In genomic region chr2:51752941-51753564, GRCm38 (mm10) we compare ENCODE assay signal across 11 mouse cellular contexts.
A peak's percentile ranks its signal among the peaks of the same experiment; 100 is the strongest.
DNase-seq lines count a peak whose midpoint lies in the region; ATAC-seq lines count a peak whose summit lies in the region.
"Had no signal": no experiment of that assay in that cellular context is flagged by ENCODE, and none has a peak within 500 bp of the region (broad histone marks: within the 10 kb centered on the region; RNA-seq: fewer than 3 reads in every experiment).

No protein-coding gene starts in this region.

- no peaks in the 10 kb centered on the region for H3K36me3 ChIP-seq in hindbrain, embryonic 12.5 days
- no peaks in the 10 kb centered on the region for H3K36me3 ChIP-seq in neural tube, embryonic 12.5 days
- H3K36me3 ChIP-seq in kidney, embryonic 15.5 days = no peaks in the 10 kb centered on the region
- no peaks in the 10 kb centered on the region for H3K36me3 ChIP-seq in liver, embryonic 11.5 days (ENCODE audit: control insufficient read depth, insufficient read depth, low read length)
- H3K36me3 ChIP-seq: intestine, embryonic 15.5 days had no signal

- no peak overlapping the region for H3K4me3 ChIP-seq in hindbrain, embryonic 12.5 days
- no peak overlapping the region for H3K4me3 ChIP-seq in neural tube, embryonic 12.5 days
- no peak overlapping the region for H3K4me3 ChIP-seq in kidney, embryonic 15.5 days (replicated peaks)
- no peak overlapping the region for H3K4me3 ChIP-seq in liver, embryonic 11.5 days (ENCODE audit: low read depth, low read length)
- H3K4me3 ChIP-seq: intestine, embryonic 15.5 days had no signal

- H3K9me3 ChIP-seq in hindbrain, embryonic 12.5 days (replicated peaks) = no peaks in the 10 kb centered on the region
- no peaks in the 10 kb centered on the region for H3K9me3 ChIP-seq in neural tube, embryonic 12.5 days
- no peaks in the 10 kb centered on the region for H3K9me3 ChIP-seq in kidney, embryonic 15.5 days (replicated peaks)
- no peaks in the 10 kb centered on the region for H3K9me3 ChIP-seq in liver, embryonic 11.5 days (ENCODE audit: control insufficient read depth, low read length)
- H3K9me3 ChIP-seq: intestine, embryonic 15.5 days had no signal

- no peak for DNase-seq in frontal cortex, postnatal 10 days (ENCODE audit: low spot score in 2 of 2)
- DNase-seq in cerebellum, postnatal 10 days = peak; percentile 73 to 86
- no peak for DNase-seq in spleen, postnatal 4 days (ENCODE audit: low spot score in 2 of 2)
- no peak for DNase-seq in liver, embryonic 11.5 days (ENCODE audit: low spot score)
- DNase-seq: lung, postnatal 14 days had no signal

- H3K4me1 ChIP-seq in hindbrain, embryonic 12.5 days = peaks cover 15% of the 10 kb centered on the region
- H3K4me1 ChIP-seq in neural tube, embryonic 12.5 days = peaks cover 9% of the 10 kb centered on the region; the same call in 1 of the 2 replicates
- no peaks in the 10 kb centered on the region for H3K4me1 ChIP-seq in kidney, embryonic 15.5 days
- no peaks in the 10 kb centered on the region for H3K4me1 ChIP-seq in liver, embryonic 11.5 days (replicated peaks; ENCODE audit: control insufficient read depth, insufficient read depth, low read length)
- H3K4me1 ChIP-seq: intestine, embryonic 15.5 days had no signal

- no peak overlapping the region for H3K9ac ChIP-seq in hindbrain, embryonic 12.5 days
- H3K9ac ChIP-seq in neural tube, embryonic 12.5 days = no peak overlapping the region
- no peak overlapping the region for H3K9ac ChIP-seq in kidney, embryonic 15.5 days
- no peak overlapping the region for H3K9ac ChIP-seq in liver, embryonic 11.5 days (ENCODE audit: low read depth, low read length)
- H3K9ac ChIP-seq: intestine, embryonic 15.5 days had no signal

- ATAC-seq in frontal cortex, adult (ENCODE audit: low TSS enrichment) = peak; percentile 50
- peak; percentile 93 for ATAC-seq in hindbrain, embryonic 12.5 days (ENCODE audit: low FRiP score)
- peak; percentile 94 for ATAC-seq in neural tube, embryonic 12.5 days (ENCODE audit: low FRiP score, low read depth)
- no peak for ATAC-seq in kidney, embryonic 15.5 days (replicated peaks; ENCODE audit: low FRiP score)
- no peak for ATAC-seq in liver, embryonic 11.5 days (replicated peaks; ENCODE audit: low FRiP score)
- ATAC-seq: intestine, embryonic 15.5 days had no signal

- 22% methylated on average over 12 of the region's 12 CpGs for WGBS in hindbrain, embryonic 12.5 days
- WGBS in neural tube, embryonic 12.5 days = 16% methylated on average over 12 of the region's 12 CpGs
- WGBS in kidney, embryonic 15.5 days = 59% methylated on average over 12 of the region's 12 CpGs
- WGBS in liver, embryonic 11.5 days = 75% methylated on average over 12 of the region's 12 CpGs

- H3K4me2 ChIP-seq in hindbrain, embryonic 12.5 days (replicated peaks) = peak overlapping the region; percentile 26
- peak overlapping the region; percentile 23 for H3K4me2 ChIP-seq in neural tube, embryonic 12.5 days (replicated peaks)
- H3K4me2 ChIP-seq in kidney, embryonic 15.5 days = no peak overlapping the region
- no peak overlapping the region for H3K4me2 ChIP-seq in liver, embryonic 11.5 days
- H3K4me2 ChIP-seq: heart, embryonic 11.5 days; intestine, embryonic 15.5 days had no signal

- H3K27me3 ChIP-seq in hindbrain, embryonic 12.5 days = no peaks in the 10 kb centered on the region
- H3K27me3 ChIP-seq in neural tube, embryonic 12.5 days (replicated peaks) = no peaks in the 10 kb centered on the region
- no peaks in the 10 kb centered on the region for H3K27me3 ChIP-seq in kidney, embryonic 15.5 days
- no peaks in the 10 kb centered on the region for H3K27me3 ChIP-seq in liver, embryonic 11.5 days (replicated peaks; ENCODE audit: control insufficient read depth, insufficient read depth, low read length)
- H3K27me3 ChIP-seq: intestine, embryonic 15.5 days had no signal

- peak overlapping the region; percentile 76 for H3K27ac ChIP-seq in hindbrain, embryonic 12.5 days
- no peak overlapping the region for H3K27ac ChIP-seq in neural tube, embryonic 12.5 days
- no peak overlapping the region for H3K27ac ChIP-seq in kidney, embryonic 15.5 days
- no peak overlapping the region for H3K27ac ChIP-seq in liver, embryonic 11.5 days (ENCODE audit: low read depth, low read length)
- H3K27ac ChIP-seq: intestine, embryonic 15.5 days had no signal

Comparison
In these comparisons a context has a peak if more than half of its experiments do, and no peak if none do; other contexts are left out.
1. ATAC-seq: peak in frontal cortex, adult (single experiment), hindbrain, embryonic 12.5 days (single experiment) and neural tube, embryonic 12.5 days (single experiment); none in kidney, embryonic 15.5 days (single experiment) and liver, embryonic 11.5 days (single experiment).
2. DNase-seq: peak in cerebellum, postnatal 10 days (2 of 2); none in frontal cortex, postnatal 10 days (0 of 2), spleen, postnatal 4 days (0 of 2) and liver, embryonic 11.5 days (single experiment).
3. H3K4me2 ChIP-seq: peak in hindbrain, embryonic 12.5 days (single experiment) and neural tube, embryonic 12.5 days (single experiment); none in kidney, embryonic 15.5 days (single experiment) and liver, embryonic 11.5 days (single experiment).